Mouse (Mus musculus): ENCODE measurements around the gene Olfr628. TPM values are rescaled to one million over a fixed set of nuclear protein-coding genes. Genes with fewer than 3 reads are reported as not detected.

Olfr628 gene
- not detected in 2 replicates for polyA plus RNA-seq (2015; fragmentation: Nextera tagmentation; extraction: Ambion mirVana)

DNA sequence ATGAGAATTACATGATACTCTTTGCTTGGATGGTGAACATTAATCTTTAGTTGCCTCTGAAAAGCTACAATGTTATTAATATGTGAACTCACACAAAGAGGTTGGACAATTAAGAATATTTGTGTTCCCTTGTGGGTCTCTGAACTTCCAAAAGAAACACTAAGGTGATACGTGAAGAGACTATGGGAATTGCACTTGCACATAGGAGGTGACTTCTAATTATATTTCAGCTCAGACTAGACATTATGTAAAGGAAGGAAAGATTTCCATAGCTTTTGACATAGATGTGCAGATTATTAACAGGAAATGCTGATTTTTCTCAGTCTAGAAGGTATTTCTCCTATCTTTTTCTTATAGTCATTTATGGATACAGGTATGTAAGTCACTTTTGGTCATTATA, at the start of gene Olfr628:
TSS of gene Olfr628 (plus strand) at position 301 of the 400 bp plus-strand sequence.

GRCm38 (mm10) chr7:103682420-103682819, 47.8 kb upstream of the Olfr628 start, which contains the start of gene Olfr625-ps1:
Gene Olfr625-ps1, plus strand, starts transcription at chr7:103682720.

GRCm38 (mm10) chr7:103714371-103714770, 15.8 kb upstream of the Olfr628 start, which contains the start of gene Olfr243:
Gene Olfr243, plus strand, starts transcription at chr7:103714671.

DNA sequence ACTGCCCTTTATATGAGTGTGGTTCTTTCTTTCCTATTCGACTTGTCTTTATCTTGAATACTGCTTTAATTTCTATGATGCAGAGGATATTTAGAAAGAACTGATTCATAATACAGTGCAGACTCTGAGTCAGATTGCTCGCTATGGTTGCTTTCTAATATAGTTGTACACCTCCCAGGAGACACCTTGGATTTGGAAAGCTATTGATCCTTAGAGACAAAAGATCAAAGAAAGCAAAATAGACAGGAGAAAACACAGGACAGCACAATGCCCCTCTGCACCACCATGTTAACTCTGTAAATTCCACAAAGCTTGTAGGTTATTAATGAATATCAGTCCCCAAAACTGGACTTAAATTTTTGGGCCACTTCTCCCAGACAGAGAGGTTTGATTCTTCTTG, 14.7 kb downstream of the Olfr628 start, which contains the start of gene Olfr629:
TSS of gene Olfr629 (minus strand) at position 101 of the 400 bp plus-strand sequence.

GRCm38 (mm10) chr7:103757233-103757632, 27.1 kb downstream of the Olfr628 start, which contains the start of gene Olfr630:
Gene Olfr630, minus strand, starts transcription at chr7:103757333.

DNA sequence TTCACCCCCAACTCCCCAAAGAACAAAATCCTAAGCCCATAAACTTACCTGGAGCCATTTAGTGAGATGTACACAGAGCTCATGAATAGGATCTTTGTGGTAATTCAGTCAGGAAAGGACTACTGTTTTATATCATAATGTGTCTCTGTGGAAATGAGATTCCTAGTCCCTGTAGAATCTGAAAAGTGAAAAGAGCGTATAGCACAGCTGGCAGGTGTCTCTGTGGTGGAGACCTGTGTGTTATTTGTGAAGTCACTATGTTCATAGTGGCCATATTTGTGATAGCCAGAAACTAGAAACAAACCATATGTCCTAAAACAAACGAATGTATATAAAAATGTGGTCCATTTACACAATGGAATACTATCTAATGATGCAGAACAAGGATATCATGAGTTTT, 41.3 kb downstream of the Olfr628 start, which contains the start of gene Olfr69:
TSS of gene Olfr69 (minus strand) at position 101 of the 400 bp plus-strand sequence.

DNA sequence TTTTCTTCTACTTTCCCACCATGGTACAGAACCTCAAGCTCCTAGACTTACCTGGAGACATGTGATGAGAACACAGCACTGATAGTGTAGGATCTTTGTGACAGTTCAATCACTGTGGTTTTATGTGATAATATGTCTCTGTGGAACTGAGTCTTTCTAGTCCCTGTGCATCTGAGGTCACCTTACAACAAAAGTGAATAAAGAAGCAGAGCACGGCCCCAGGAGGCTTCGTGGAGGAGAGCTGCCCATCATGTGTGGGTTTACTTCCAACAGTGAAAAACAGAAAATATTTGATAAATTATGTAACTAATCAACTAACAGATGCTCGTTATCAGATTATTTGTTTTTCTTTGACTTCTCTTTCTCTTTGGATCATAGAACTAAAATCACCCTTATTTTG, 49.4 kb downstream of the Olfr628 start, which contains the start of gene Olfr68:
TSS of gene Olfr68 (minus strand) at position 101 of the 400 bp plus-strand sequence.

Other genes with a start within 250 kb of the Olfr628 start
- gene Olfr609, start 232.3 kb upstream of the Olfr628 start, polyA plus RNA-seq (2015; fragmentation: Nextera tagmentation; extraction: Ambion mirVana), result not detected in 2 replicates
- not detected in 2 replicates for gene Olfr610, start 218.3 kb upstream of the Olfr628 start, polyA plus RNA-seq (2015; fragmentation: Nextera tagmentation; extraction: Ambion mirVana)
- not detected in 2 replicates for gene Olfr611, start 209.5 kb upstream of the Olfr628 start, polyA plus RNA-seq (2015; fragmentation: Nextera tagmentation; extraction: Ambion mirVana)
- not detected in 2 replicates for gene Olfr612, start 187.7 kb upstream of the Olfr628 start, polyA plus RNA-seq (2015; fragmentation: Nextera tagmentation; extraction: Ambion mirVana)
- gene Olfr613, start 182.3 kb upstream of the Olfr628 start, polyA plus RNA-seq (2015; fragmentation: Nextera tagmentation; extraction: Ambion mirVana), result not detected in 2 replicates
- gene Olfr615, start 174.3 kb upstream of the Olfr628 start, polyA plus RNA-seq (2015; fragmentation: Nextera tagmentation; extraction: Ambion mirVana), result not detected in 2 replicates
- gene Olfr616, start 161.2 kb upstream of the Olfr628 start, polyA plus RNA-seq (2015; fragmentation: Nextera tagmentation; extraction: Ambion mirVana), result not detected in 2 replicates
- gene Olfr617, start 157.3 kb upstream of the Olfr628 start, polyA plus RNA-seq (2015; fragmentation: Nextera tagmentation; extraction: Ambion mirVana), result not detected in 2 replicates
- gene Olfr618, start 140.3 kb upstream of the Olfr628 start, polyA plus RNA-seq (2015; fragmentation: Nextera tagmentation; extraction: Ambion mirVana), result not detected in 2 replicates
- gene Olfr619, start 129.8 kb upstream of the Olfr628 start, polyA plus RNA-seq (2015; fragmentation: Nextera tagmentation; extraction: Ambion mirVana), result not detected in 2 replicates
- not detected in 2 replicates for gene Olfr620, start 117.8 kb upstream of the Olfr628 start, polyA plus RNA-seq (2015; fragmentation: Nextera tagmentation; extraction: Ambion mirVana)
- gene Olfr622, start 87.7 kb upstream of the Olfr628 start, polyA plus RNA-seq (2015; fragmentation: Nextera tagmentation; extraction: Ambion mirVana), result not detected in 2 replicates
- not detected in 2 replicates for gene Olfr623, start 66.7 kb upstream of the Olfr628 start, polyA plus RNA-seq (2015; fragmentation: Nextera tagmentation; extraction: Ambion mirVana)
- gene Olfr624, start 59.2 kb upstream of the Olfr628 start, polyA plus RNA-seq (2015; fragmentation: Nextera tagmentation; extraction: Ambion mirVana), result 0.04 TPM in 2 replicates
- not detected in 2 replicates for gene Olfr625-ps1, start 47.7 kb upstream of the Olfr628 start, polyA plus RNA-seq (2015; fragmentation: Nextera tagmentation; extraction: Ambion mirVana)
- gene Olfr243, start 15.7 kb upstream of the Olfr628 start, polyA plus RNA-seq (2015; fragmentation: Nextera tagmentation; extraction: Ambion mirVana), result not detected in 2 replicates
- not detected in 2 replicates for gene Olfr629, start 14.6 kb downstream of the Olfr628 start, polyA plus RNA-seq (2015; fragmentation: Nextera tagmentation; extraction: Ambion mirVana)
- not detected in 2 replicates for gene Olfr630, start 27.0 kb downstream of the Olfr628 start, polyA plus RNA-seq (2015; fragmentation: Nextera tagmentation; extraction: Ambion mirVana)
- gene Olfr69, start 41.2 kb downstream of the Olfr628 start, polyA plus RNA-seq (2015; fragmentation: Nextera tagmentation; extraction: Ambion mirVana), result not detected in 2 replicates
- not detected in 2 replicates for gene Olfr68, start 49.3 kb downstream of the Olfr628 start, polyA plus RNA-seq (2015; fragmentation: Nextera tagmentation; extraction: Ambion mirVana)
- not detected in 2 replicates for gene Olfr67, start 61.4 kb downstream of the Olfr628 start, polyA plus RNA-seq (2015; fragmentation: Nextera tagmentation; extraction: Ambion mirVana)
- 239 and 288 TPM in 2 replicates for gene Hbb-bt, start 83.6 kb downstream of the Olfr628 start, polyA plus RNA-seq (2015; fragmentation: Nextera tagmentation; extraction: Ambion mirVana)
- 1,091 and 1,331 TPM in 2 replicates for gene Hbb-bs, start 97.7 kb downstream of the Olfr628 start, polyA plus RNA-seq (2015; fragmentation: Nextera tagmentation; extraction: Ambion mirVana)
- not detected in 2 replicates for gene Hbb-bh2, start 110.1 kb downstream of the Olfr628 start, polyA plus RNA-seq (2015; fragmentation: Nextera tagmentation; extraction: Ambion mirVana)
- not detected in 2 replicates for gene Hbb-bh1, start 112.8 kb downstream of the Olfr628 start, polyA plus RNA-seq (2015; fragmentation: Nextera tagmentation; extraction: Ambion mirVana)
- 0.77 TPM in 1 of 2 replicates, not detected in the other for gene Hbb-y, start 122.8 kb downstream of the Olfr628 start, polyA plus RNA-seq (2015; fragmentation: Nextera tagmentation; extraction: Ambion mirVana)
- gene Olfr66, start 155.9 kb downstream of the Olfr628 start, polyA plus RNA-seq (2015; fragmentation: Nextera tagmentation; extraction: Ambion mirVana), result not detected in 2 replicates
- gene Olfr64, start 164.1 kb downstream of the Olfr628 start, polyA plus RNA-seq (2015; fragmentation: Nextera tagmentation; extraction: Ambion mirVana), result not detected in 2 replicates
- not detected in 2 replicates for gene Olfr65, start 173.1 kb downstream of the Olfr628 start, polyA plus RNA-seq (2015; fragmentation: Nextera tagmentation; extraction: Ambion mirVana)
- gene Olfr631, start 198.5 kb downstream of the Olfr628 start, polyA plus RNA-seq (2015; fragmentation: Nextera tagmentation; extraction: Ambion mirVana), result not detected in 2 replicates
- not detected in 2 replicates for gene Olfr632, start 204.0 kb downstream of the Olfr628 start, polyA plus RNA-seq (2015; fragmentation: Nextera tagmentation; extraction: Ambion mirVana)
- not detected in 2 replicates for gene Olfr633, start 214.1 kb downstream of the Olfr628 start, polyA plus RNA-seq (2015; fragmentation: Nextera tagmentation; extraction: Ambion mirVana)
- gene Olfr635, start 240.8 kb downstream of the Olfr628 start, polyA plus RNA-seq (2015; fragmentation: Nextera tagmentation; extraction: Ambion mirVana), result not detected in 2 replicates

Measured in neural tube, postnatal 0 days (tissue).